Mouse (Mus musculus) thymus, adult 2 months (tissue): Measurements from ENCODE around the gene Arhgef7.

Experiments
- CTCF ChIP-seq: fragments of 200-500 bp; IDR thresholded peaks from 2 replicates; pipeline ENCODE4 v1.5.1; 2012; ENCODE audit warnings: mild to moderate bottlenecking, control low read depth, low read length, moderate library complexity, borderline replicate concordance; ENCODE audit not compliant: control insufficient read depth, poor library complexity, insufficient read depth; ENCODE audit errors: extremely low read depth
- POLR2A ChIP-seq: fragments of 200-500 bp; IDR thresholded peaks from 2 replicates; pipeline ENCODE4 v1.6.1; 2012; ENCODE audit warnings: mild to moderate bottlenecking, low read length, control low read depth, moderate library complexity; ENCODE audit not compliant: control insufficient read depth, poor library complexity, insufficient read depth; ENCODE audit errors: extremely low read depth

GRCm38 (mm10) chr8:11884646-11885045 is 157.1 kb downstream of the Arhgef7 start:
- TF ChIP-seq POLR2A (no peak), CTCF (no peak)
